Mouse (Mus musculus) bone marrow macrophage, adult 2 months (primary cell): Measurements from ENCODE around the gene Oxsr1. TPM values are rescaled to one million over a fixed set of nuclear protein-coding genes. Genes with fewer than 3 reads are reported as not detected.

Experiments used
- H3K27ac ChIP-seq: 2 replicates; pipeline ENCODE4 v1.5.1; 2012; ENCODE audit warnings: low read depth, low read length; ENCODE audit not compliant: insufficient read depth
- H3K4me1 ChIP-seq: 2 replicates; pipeline ENCODE4 v1.6.1; 2012; ENCODE audit warnings: low read length; ENCODE audit not compliant: control insufficient read depth, insufficient read depth
- H3K4me3 ChIP-seq: 2 replicates; pipeline ENCODE4 v1.5.1; 2012; ENCODE audit warnings: mild to moderate bottlenecking, low read length, moderate library complexity; ENCODE audit not compliant: insufficient read depth
- CTCF ChIP-seq: IDR thresholded peaks from 2 replicates; pipeline ENCODE4 v1.5.1; 2012; ENCODE audit warnings: low read depth, mild to moderate bottlenecking, low read length, moderate library complexity
- POLR2A ChIP-seq: IDR thresholded peaks from 2 replicates; pipeline ENCODE4 v1.6.1; 2012; ENCODE audit warnings: mild to moderate bottlenecking, low read depth, low read length, borderline replicate concordance
- polyA plus RNA-seq: library from polyadenylated mRNA; stranded (reverse); fragments of >200 nt; gene quantifications from 2 replicates; pipeline ENCODE4 v1.2.4, GENCODE M21; 2012; ENCODE audit not compliant: missing spikeins, insufficient read depth, insufficient read length

Gene Oxsr1
- polyA plus RNA-seq, 1 experiment: 29.2 TPM

- Histone ChIP-seq H3K4me1 (peaks cover 44% of the 10 kb centered on the region), H3K4me3 (peak within 1 kb of the TSS; percentile 89), H3K27ac (peak within 1 kb of the TSS; percentile 89)
- TF ChIP-seq CTCF: no peak
- TF ChIP-seq POLR2A: no peak
Measured at GRCm38 (mm10) chr9:119339558-119340211, 17.5 kb upstream of the Oxsr1 start, which contains the start of gene Acaa1a. Acaa1a (plus strand) TSS chr9:119339676.

GRCm38 (mm10) chr9:119339106-119339505 is 16.9 kb upstream of the Oxsr1 start:
- Histone ChIP-seq H3K4me3 (peak overlapping the region; percentile 89), H3K4me1 (peaks cover 47% of the 10 kb centered on the region), H3K27ac (peak overlapping the region; percentile 89)
- TF ChIP-seq CTCF (no peak), POLR2A (no peak)

GRCm38 (mm10) chr9:119338350-119338749 is 16.1 kb upstream of the Oxsr1 start:
- H3K4me3 ChIP-seq: no peak overlapping the region
- no peak for TF ChIP-seq POLR2A
- TF ChIP-seq CTCF: no peak
- H3K4me1 ChIP-seq: peaks cover 50% of the 10 kb centered on the region
- H3K27ac ChIP-seq: no peak overlapping the region

- no peak overlapping the region for H3K27ac ChIP-seq
- H3K4me1 ChIP-seq: peaks cover 48% of the 10 kb centered on the region
- no peak overlapping the region for H3K4me3 ChIP-seq
- TF ChIP-seq CTCF (no peak), POLR2A (no peak)
Measured at GRCm38 (mm10) chr9:119337842-119338241, 15.6 kb upstream of the Oxsr1 start.

- Histone ChIP-seq H3K4me1 (peaks cover 40% of the 10 kb centered on the region), H3K27ac (no peak overlapping the region)
- no peak for TF ChIP-seq CTCF
- TF ChIP-seq POLR2A: no peak
Measured at GRCm38 (mm10) chr9:119335571-119335970, 13.3 kb upstream of the Oxsr1 start.

GRCm38 (mm10) chr9:119334834-119335233 is 12.6 kb upstream of the Oxsr1 start:
- H3K27ac ChIP-seq: peak overlapping the region; percentile 65
- peak overlapping the region; percentile 37 for H3K4me3 ChIP-seq
- TF ChIP-seq CTCF: no peak
- TF ChIP-seq POLR2A: no peak
- H3K4me1 ChIP-seq: peaks cover 40% of the 10 kb centered on the region

More at GRCm38 (mm10) chr9:119335571-119335970, 13.3 kb upstream of the Oxsr1 start:
- H3K4me3 ChIP-seq: no peak overlapping the region

GRCm38 (mm10) chr9:119334324-119334723 is 12.1 kb upstream of the Oxsr1 start:
- H3K27ac ChIP-seq: peak overlapping the region; percentile 65
- peaks cover 40% of the 10 kb centered on the region for H3K4me1 ChIP-seq
- H3K4me3 ChIP-seq: peak overlapping the region; percentile 37
- no peak for TF ChIP-seq CTCF
- TF ChIP-seq POLR2A: no peak

GRCm38 (mm10) chr9:119330186-119330963 is 8.1 kb upstream of the Oxsr1 start:
- TF ChIP-seq CTCF (no peak), POLR2A (no peak)
- Histone ChIP-seq H3K4me3 (no peak overlapping the region), H3K4me1 (peaks cover 40% of the 10 kb centered on the region), H3K27ac (no peak overlapping the region)

- H3K4me3 ChIP-seq: no peak overlapping the region
- H3K27ac ChIP-seq: peak overlapping the region; percentile 60
- peaks cover 31% of the 10 kb centered on the region for H3K4me1 ChIP-seq
- TF ChIP-seq CTCF (no peak), POLR2A (no peak)
Measured at GRCm38 (mm10) chr9:119328488-119328887, 6.3 kb upstream of the Oxsr1 start.

GRCm38 (mm10) chr9:119324130-119324529 is 1.9 kb upstream of the Oxsr1 start:
- peaks cover 30% of the 10 kb centered on the region for H3K4me1 ChIP-seq
- TF ChIP-seq POLR2A: no peak
- no peak for TF ChIP-seq CTCF
- H3K27ac ChIP-seq: peak overlapping the region; percentile 66
- no peak overlapping the region for H3K4me3 ChIP-seq

- Histone ChIP-seq H3K4me1 (peaks cover 25% of the 10 kb centered on the region), H3K27ac (peak overlapping the region; percentile 92), H3K4me3 (peak overlapping the region; percentile 76)
- no peak for TF ChIP-seq CTCF
- TF ChIP-seq POLR2A: no peak
Measured at GRCm38 (mm10) chr9:119323260-119323645, 1.0 kb upstream of the Oxsr1 start.
